Mouse (Mus musculus): ENCODE measurements around the gene Celsr2. TPM values are rescaled to one million over a fixed set of nuclear protein-coding genes. Genes with fewer than 3 reads are reported as not detected.

Celsr2 gene
- polyA plus RNA-seq, 1 experiment from 2014 or later, result 49.7 TPM

DNA sequence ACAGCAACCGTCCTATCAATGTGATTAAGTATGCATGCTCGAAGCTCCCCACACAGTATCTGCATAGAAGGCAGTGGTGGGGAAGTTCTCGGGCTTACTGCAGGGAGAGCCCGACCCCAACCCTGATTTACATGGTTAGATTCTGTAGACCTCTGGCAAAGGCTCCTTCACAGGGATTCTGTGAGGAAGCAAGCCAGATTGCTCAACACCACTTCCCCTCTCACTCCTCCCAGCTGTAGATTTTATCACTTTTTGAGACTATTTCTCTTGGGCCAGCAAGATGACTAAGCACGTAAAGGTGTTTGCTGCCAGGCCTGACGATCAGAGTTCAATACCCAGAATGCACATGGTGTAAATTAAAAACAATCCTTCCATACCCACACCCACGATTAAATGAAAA is 69.5 kb downstream of the Celsr2 start:
- 89% methylated on average over 7 of the region's 7 CpGs for WGBS

DNA sequence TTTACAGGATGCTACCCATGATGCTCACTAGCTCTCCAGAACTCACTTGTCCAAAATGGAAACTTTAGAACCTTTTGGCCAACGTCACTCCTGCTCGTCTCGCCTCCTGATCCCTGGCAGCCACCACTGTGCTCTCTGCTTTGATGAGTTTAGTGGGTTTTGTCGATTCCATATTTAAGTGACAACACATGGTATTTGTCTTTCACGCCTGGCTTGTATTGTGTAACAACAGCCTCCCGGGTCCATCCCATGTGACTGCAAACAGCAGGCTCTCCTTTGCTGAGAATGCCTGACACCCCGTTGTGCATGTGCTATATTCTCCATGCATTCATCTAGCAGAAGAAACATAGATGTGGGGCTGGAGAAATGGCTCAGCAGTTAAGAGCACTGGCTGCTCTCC is 73.2 kb downstream of the Celsr2 start:
- Histone ChIP-seq H3K4me3 (replicated peaks; ENCODE audit: low read length) (no peak overlapping the region), H3K27me3 (ENCODE audit: control insufficient read depth, insufficient read depth, low read length) (no peaks in the 10 kb centered on the region), H3K27ac (no peak overlapping the region), H3K36me3 (replicated peaks; ENCODE audit: control insufficient read depth, insufficient read depth) (peaks cover 93% of the 10 kb centered on the region), H3K9ac (no peak overlapping the region), H3K9me3 (ENCODE audit: control insufficient read depth, low read length) (no peaks in the 10 kb centered on the region), H3K4me1 (replicated peaks; ENCODE audit: control insufficient read depth, insufficient read depth, low read length) (no peaks in the 10 kb centered on the region), H3K4me2 (replicated peaks) (no peak overlapping the region)
- 82% methylated on average over 7 of the region's 7 CpGs for WGBS
- no peak for ATAC-seq (ENCODE audit: low FRiP score)
- DNase-seq (ENCODE audit: low spot score), result no peak

More for the DNA sequence above, 69.5 kb downstream of the Celsr2 start:
- Histone ChIP-seq H3K27ac (no peak overlapping the region), H3K9me3 (ENCODE audit: control insufficient read depth, low read length) (no peaks in the 10 kb centered on the region), H3K36me3 (replicated peaks; ENCODE audit: control insufficient read depth, insufficient read depth) (peaks cover 93% of the 10 kb centered on the region), H3K4me1 (replicated peaks; ENCODE audit: control insufficient read depth, insufficient read depth, low read length) (no peaks in the 10 kb centered on the region), H3K4me2 (replicated peaks) (no peak overlapping the region), H3K9ac (no peak overlapping the region), H3K27me3 (ENCODE audit: control insufficient read depth, insufficient read depth, low read length) (no peaks in the 10 kb centered on the region), H3K4me3 (replicated peaks; ENCODE audit: low read length) (no peak overlapping the region)
- ATAC-seq (ENCODE audit: low FRiP score) (no peak), DNase-seq (ENCODE audit: low spot score) (no peak)

DNA sequence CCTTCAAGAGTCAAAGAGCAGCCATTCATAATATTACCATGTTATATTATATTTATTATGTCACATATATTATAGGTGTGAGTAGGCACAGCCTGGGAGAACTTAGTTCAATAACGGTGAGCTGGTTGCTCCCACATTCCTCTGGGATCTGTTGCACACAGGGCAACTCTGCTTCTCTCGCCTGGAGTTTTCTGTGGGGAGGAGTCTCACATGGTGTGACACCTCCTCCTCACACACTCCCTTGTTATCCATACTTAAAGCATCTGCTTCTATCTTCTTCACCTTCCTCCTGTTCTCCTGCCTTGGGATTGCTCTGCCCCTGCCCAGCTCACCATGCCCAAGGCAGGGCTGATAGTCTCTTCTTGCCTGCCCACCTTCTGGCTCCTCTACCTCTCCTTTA is 74.3 kb downstream of the Celsr2 start:
- H3K27me3 ChIP-seq (ENCODE audit: control insufficient read depth, insufficient read depth, low read length), result no peaks in the 10 kb centered on the region
- WGBS, result 92% methylated on average over 2 of the region's 2 CpGs
- no peak for DNase-seq (ENCODE audit: low spot score)
- no peak overlapping the region for H3K27ac ChIP-seq
- H3K4me1 ChIP-seq (replicated peaks; ENCODE audit: control insufficient read depth, insufficient read depth, low read length), result no peaks in the 10 kb centered on the region
- no peak overlapping the region for H3K9ac ChIP-seq
- H3K4me2 ChIP-seq (replicated peaks), result no peak overlapping the region
- peaks cover 93% of the 10 kb centered on the region for H3K36me3 ChIP-seq (replicated peaks; ENCODE audit: control insufficient read depth, insufficient read depth)
- H3K9me3 ChIP-seq (ENCODE audit: control insufficient read depth, low read length), result no peaks in the 10 kb centered on the region
- no peak overlapping the region for H3K4me3 ChIP-seq (replicated peaks; ENCODE audit: low read length)
- ATAC-seq (ENCODE audit: low FRiP score), result no peak

Other genes starting within 250 kb of the Celsr2 start
- 11.1 and 11.3 TPM in 2 replicates for gene Amigo1, start 229.2 kb downstream of the Celsr2 start, polyA plus RNA-seq (2014; fragmentation: Nextera tagmentation; extraction: Ambion mirVana)
- 2.4 and 2.7 TPM in 2 replicates for gene Cyb561d1, start 214.3 kb downstream of the Celsr2 start, polyA plus RNA-seq (2014; fragmentation: Nextera tagmentation; extraction: Ambion mirVana)
- gene Atxn7l2, start 204.6 kb downstream of the Celsr2 start, polyA plus RNA-seq (2014; fragmentation: Nextera tagmentation; extraction: Ambion mirVana), result 20.0 and 21.1 TPM in 2 replicates
- gene Sypl2, start 188.9 kb downstream of the Celsr2 start, polyA plus RNA-seq (2014; fragmentation: Nextera tagmentation; extraction: Ambion mirVana), result 0.17 and 0.50 TPM in 2 replicates
- 251 and 253 TPM in 2 replicates for gene Psma5, start 158.6 kb downstream of the Celsr2 start, polyA plus RNA-seq (2014; fragmentation: Nextera tagmentation; extraction: Ambion mirVana)
- gene Sort1, start 131.5 kb downstream of the Celsr2 start, polyA plus RNA-seq (2014; fragmentation: Nextera tagmentation; extraction: Ambion mirVana), result 24.2 and 25.4 TPM in 2 replicates
- 0.16 and 0.31 TPM in 2 replicates for gene Mybphl, start 50.6 kb downstream of the Celsr2 start, polyA plus RNA-seq (2014; fragmentation: Nextera tagmentation; extraction: Ambion mirVana)
- 5.6 and 9.6 TPM in 2 replicates for gene Psrc1, start 31.7 kb downstream of the Celsr2 start, polyA plus RNA-seq (2014; fragmentation: Nextera tagmentation; extraction: Ambion mirVana)
- 207 and 222 TPM in 2 replicates for gene Sars, start 29.7 kb upstream of the Celsr2 start, polyA plus RNA-seq (2014; fragmentation: Nextera tagmentation; extraction: Ambion mirVana)
- 1.7 and 2.8 TPM in 2 replicates for gene 1700013F07Rik, start 118.6 kb upstream of the Celsr2 start, polyA plus RNA-seq (2014; fragmentation: Nextera tagmentation; extraction: Ambion mirVana)
- gene 5330417C22Rik, start 121.0 kb upstream of the Celsr2 start, polyA plus RNA-seq (2014; fragmentation: Nextera tagmentation; extraction: Ambion mirVana), result 15.4 and 18.3 TPM in 2 replicates
- gene Tmem167b, start 146.9 kb upstream of the Celsr2 start, polyA plus RNA-seq (2014; fragmentation: Nextera tagmentation; extraction: Ambion mirVana), result 51.8 and 52.0 TPM in 2 replicates
- gene Taf13, start 156.1 kb upstream of the Celsr2 start, polyA plus RNA-seq (2014; fragmentation: Nextera tagmentation; extraction: Ambion mirVana), result 41.0 and 50.6 TPM in 2 replicates
- gene Wdr47, start 175.7 kb upstream of the Celsr2 start, polyA plus RNA-seq (2014; fragmentation: Nextera tagmentation; extraction: Ambion mirVana), result 105 and 130 TPM in 2 replicates
- 40.2 and 42.8 TPM in 2 replicates for gene Clcc1, start 238.4 kb upstream of the Celsr2 start, polyA plus RNA-seq (2014; fragmentation: Nextera tagmentation; extraction: Ambion mirVana)